Mouse (Mus musculus) brain, embryonic 14.5 days (tissue): ENCODE data around the gene Gstm7.

Source experiments
- CTCF ChIP-seq: fragments of 200-500 bp; IDR thresholded peaks from 2 replicates; pipeline ENCODE4 v1.5.1; 2012; ENCODE audit warnings: inconsistent platforms, mild to moderate bottlenecking, moderate library complexity, borderline replicate concordance; ENCODE audit not compliant: insufficient read depth, insufficient read length; ENCODE audit errors: extremely low read depth
- POLR2A ChIP-seq: fragments of 200-500 bp; IDR thresholded peaks from 2 replicates; pipeline ENCODE4 v1.6.1; 2012; ENCODE audit warnings: mild to moderate bottlenecking, inconsistent platforms, borderline replicate concordance; ENCODE audit not compliant: poor library complexity, insufficient read depth, insufficient read length, severe bottlenecking; ENCODE audit errors: extremely low read depth

- TF ChIP-seq CTCF (peak; percentile 27; the same call in 1 of the 2 replicates), POLR2A (no peak)
These were observed at the start of gene Gstm7 for GRCm38 (mm10) chr3:107931670-107932069.
